Mouse (Mus musculus) thymus, adult 2 months (tissue): ENCODE results near the gene Dgkd.

Experiments used
- CTCF ChIP-seq: fragments of 200-500 bp; IDR thresholded peaks from 2 replicates; pipeline ENCODE4 v1.5.1; 2012; ENCODE audit warnings: mild to moderate bottlenecking, control low read depth, low read length, moderate library complexity, borderline replicate concordance; ENCODE audit not compliant: control insufficient read depth, poor library complexity, insufficient read depth; ENCODE audit errors: extremely low read depth
- POLR2A ChIP-seq: fragments of 200-500 bp; IDR thresholded peaks from 2 replicates; pipeline ENCODE4 v1.6.1; 2012; ENCODE audit warnings: mild to moderate bottlenecking, low read length, control low read depth, moderate library complexity; ENCODE audit not compliant: control insufficient read depth, poor library complexity, insufficient read depth; ENCODE audit errors: extremely low read depth

DNA sequence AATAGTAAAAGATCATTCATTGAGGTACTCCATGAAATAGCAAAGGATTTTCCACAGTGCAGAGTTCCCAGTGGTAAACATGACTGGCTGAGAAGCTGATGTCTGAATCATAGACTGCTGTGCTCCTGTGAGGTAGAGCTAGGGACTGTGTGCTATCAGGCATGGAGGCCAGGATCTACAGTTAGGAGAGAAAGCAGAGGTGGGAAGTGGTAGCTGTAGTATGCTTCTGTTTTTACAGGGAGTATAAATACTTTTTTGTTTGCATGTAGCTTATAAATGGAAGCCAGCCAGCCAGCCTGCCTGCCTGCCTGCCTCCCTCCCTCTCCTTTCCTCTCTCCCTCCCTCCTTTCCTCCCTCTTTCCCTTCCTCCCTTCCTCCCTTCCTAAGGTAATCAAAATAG, 60.3 kb downstream of the Dgkd start:
- no peak for TF ChIP-seq CTCF
- no peak for TF ChIP-seq POLR2A
